Mouse (Mus musculus) E14TG2a.4 (cell line): ENCODE measurements around the gene Tars2.

Experiments used
- CTCF ChIP-seq: conservative IDR thresholded peaks from 2 replicates; pipeline ENCODE4 v1.5.1; 2014; ENCODE audit warnings: low read length
- POU5F1 ChIP-seq: IDR thresholded peaks from 2 replicates; pipeline ENCODE4 v1.6.1; 2014; ENCODE audit warnings: low read length, borderline replicate concordance

DNA sequence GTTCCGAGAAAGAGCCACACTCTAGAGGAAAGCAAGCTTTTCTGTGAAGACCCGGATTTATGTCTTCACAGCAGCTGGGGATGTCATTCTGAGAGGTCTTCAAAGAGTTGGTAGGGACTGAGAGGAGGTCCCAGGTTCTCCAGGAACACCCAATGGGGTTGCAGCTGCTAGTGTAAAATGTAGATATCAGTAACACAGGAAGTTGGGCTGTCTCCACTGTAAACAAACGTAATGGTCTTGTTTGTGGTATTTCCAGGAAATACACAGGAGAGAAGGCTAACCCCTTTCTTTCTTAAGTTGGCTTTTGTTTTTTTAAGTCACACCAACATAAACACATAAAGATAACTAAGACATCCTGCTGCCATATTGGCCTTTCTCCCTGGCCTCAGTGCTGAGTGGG, 37.6 kb downstream of the Tars2 start:
- TF ChIP-seq CTCF (no peak), POU5F1 (no peak)
